Mouse (Mus musculus) gastrocnemius, adult 2 months (tissue): ENCODE results near the gene Pcp4. TPM values are rescaled to one million over a fixed set of nuclear protein-coding genes. Genes with fewer than 3 reads are reported as not detected.
"Not testable (repeated sequence)": the region's sequence is repeated elsewhere in the genome, so short reads cannot be mapped to it uniquely, and the experiment has no call there.

ENCODE experiments used
- DNase-seq: peaks from one replicate; pipeline ENCODE4 v3.0.0; 2022
- H3K27ac ChIP-seq: fragments of 200-600 bp; 2 replicates; pipeline ENCODE4 v1.8.1; 2022; ENCODE audit warnings: mild to moderate bottlenecking
- H3K4me3 ChIP-seq: fragments of 200-600 bp; 2 replicates; pipeline ENCODE4 v1.8.1; 2022; ENCODE audit warnings: mild to moderate bottlenecking, moderate library complexity
- CTCF ChIP-seq: fragments of 200-600 bp; IDR thresholded peaks from 2 replicates; pipeline ENCODE4 v1.8.1; 2022; ENCODE audit warnings: antibody characterized with exemption, mild to moderate bottlenecking, moderate library complexity
- intact Hi-C: fragments of 180-260 bp; cut with DNase I; formaldehyde crosslinking; loops from one replicate; pipeline ENCODE4 v1.15.1; 2025
- long read RNA-seq, 2 experiments: library from polyadenylated mRNA; stranded (forward); transcript quantifications; one replicate each; pipeline ENCODE4 v2.0.0; 2021
- total RNA-seq, 2 experiments: library from RNA; stranded (reverse); gene quantifications; 2 replicates each; pipeline ENCODE4 v1.2.3; 2021

The Pcp4 gene
- total RNA-seq, result not detected
- long read RNA-seq, experiment 1, result 0 reads
- long read RNA-seq, experiment 2, partial matches to known transcripts, result 0 of 1 reads
- long read RNA-seq, experiment 2, other reads (novel, unspliced or antisense), result 0 of 1 reads

- TF ChIP-seq CTCF, result peak; percentile 100
- H3K4me3 ChIP-seq, result no peak within 1 kb of the TSS
- DNase-seq, result peak; percentile 67
- intact Hi-C loops, result loop anchor here (1.0 to 5.0 kb wide), 2 partner anchors 145 to 204 kb away; no protein-coding TSS in a partner anchor
- H3K27ac ChIP-seq, result no peak within 1 kb of the TSS
Observed at GRCm38 (mm10) chr16:96467445-96467844, at the start of gene Pcp4. Gene Pcp4 (plus strand): TSS chr16:96467606.

GRCm38 (mm10) chr16:96425044-96425443 lies 42.4 kb upstream of the Pcp4 start:
- no peak overlapping the region for H3K27ac ChIP-seq
- no peak for DNase-seq
- intact Hi-C loops, result no loop called here
- TF ChIP-seq CTCF, result no peak
- H3K4me3 ChIP-seq, result no peak overlapping the region

GRCm38 (mm10) chr16:96426671-96427070 lies 40.7 kb upstream of the Pcp4 start:
- intact Hi-C loops, result no loop called here
- Histone ChIP-seq H3K4me3 (no peak overlapping the region), H3K27ac (no peak overlapping the region)
- TF ChIP-seq CTCF, result no peak
- DNase-seq, result no peak

- DNase-seq, result no peak
- H3K4me3 ChIP-seq, result no peak overlapping the region
- no peak for TF ChIP-seq CTCF
- intact Hi-C loops, result no loop called here
- no peak overlapping the region for H3K27ac ChIP-seq
Observed at GRCm38 (mm10) chr16:96429046-96429445, 38.4 kb upstream of the Pcp4 start.

GRCm38 (mm10) chr16:96433266-96433665 lies 34.1 kb upstream of the Pcp4 start:
- intact Hi-C loops, result no loop called here
- no peak overlapping the region for H3K27ac ChIP-seq

GRCm38 (mm10) chr16:96434024-96434785 lies 33.2 kb upstream of the Pcp4 start:
- no peak for DNase-seq
- H3K4me3 ChIP-seq, result no peak overlapping the region
- intact Hi-C loops, result no loop called here
- TF ChIP-seq CTCF, result no peak
- no peak overlapping the region for H3K27ac ChIP-seq

More at GRCm38 (mm10) chr16:96433266-96433665, 34.1 kb upstream of the Pcp4 start:
- TF ChIP-seq CTCF, result no peak
- no peak for DNase-seq
- no peak overlapping the region for H3K4me3 ChIP-seq

GRCm38 (mm10) chr16:96438946-96439345 lies 28.5 kb upstream of the Pcp4 start:
- intact Hi-C loops, result no loop called here
- no peak for TF ChIP-seq CTCF

GRCm38 (mm10) chr16:96439682-96440081 lies 27.7 kb upstream of the Pcp4 start:
- Histone ChIP-seq H3K27ac (no peak overlapping the region), H3K4me3 (no peak overlapping the region)
- intact Hi-C loops, result no loop called here
- no peak for TF ChIP-seq CTCF
- no peak for DNase-seq

More at GRCm38 (mm10) chr16:96438946-96439345, 28.5 kb upstream of the Pcp4 start:
- no peak for DNase-seq
- Histone ChIP-seq H3K4me3 (no peak overlapping the region), H3K27ac (no peak overlapping the region)

- no peak overlapping the region for H3K27ac ChIP-seq
- intact Hi-C loops, result no loop called here
- H3K4me3 ChIP-seq, result no peak overlapping the region
- no peak for DNase-seq
- no peak for TF ChIP-seq CTCF
Observed at GRCm38 (mm10) chr16:96440871-96441270, 26.5 kb upstream of the Pcp4 start.

- intact Hi-C loops, result no loop called here
- TF ChIP-seq CTCF, result no peak
- Histone ChIP-seq H3K4me3 (no peak overlapping the region), H3K27ac (no peak overlapping the region)
- DNase-seq, result no peak
Observed at GRCm38 (mm10) chr16:96441826-96442225, 25.6 kb upstream of the Pcp4 start.

GRCm38 (mm10) chr16:96443468-96443867 lies 23.9 kb upstream of the Pcp4 start, which contains the start of gene Itgb2l:
Gene Itgb2l (minus strand): TSS chr16:96443619.
- H3K4me3 ChIP-seq, result no peak within 1 kb of the TSS
- intact Hi-C loops, result no loop called here
- DNase-seq, result no peak
- H3K27ac ChIP-seq, result no peak within 1 kb of the TSS
- TF ChIP-seq CTCF, result no peak

GRCm38 (mm10) chr16:96450871-96451270 lies 16.5 kb upstream of the Pcp4 start:
- DNase-seq, H3K4me3 ChIP-seq, H3K27ac ChIP-seq, intact Hi-C loops: not testable (repeated sequence)

- no peak for TF ChIP-seq CTCF
- intact Hi-C loops, result no loop called here
- no peak overlapping the region for H3K27ac ChIP-seq
- no peak overlapping the region for H3K4me3 ChIP-seq
- DNase-seq, result no peak
Observed at GRCm38 (mm10) chr16:96454086-96454485, 13.3 kb upstream of the Pcp4 start.

- no peak for DNase-seq
- no peak overlapping the region for H3K27ac ChIP-seq
- H3K4me3 ChIP-seq, result no peak overlapping the region
- no peak for TF ChIP-seq CTCF
- intact Hi-C loops, result no loop called here
Observed at GRCm38 (mm10) chr16:96457612-96458011, 9.8 kb upstream of the Pcp4 start.
